Mouse (Mus musculus) E14TG2a.4 (cell line): Measurements from ENCODE around the gene Mad2l1.

Experiments
- CTCF ChIP-seq: conservative IDR thresholded peaks from 2 replicates; pipeline ENCODE4 v1.5.1; 2014; ENCODE audit warnings: low read length
- NANOG ChIP-seq: IDR thresholded peaks from 2 replicates; pipeline ENCODE4 v1.6.1; 2014; ENCODE audit warnings: borderline replicate concordance, low read length, mixed read lengths
- POU5F1 ChIP-seq: IDR thresholded peaks from 2 replicates; pipeline ENCODE4 v1.6.1; 2014; ENCODE audit warnings: low read length, borderline replicate concordance

DNA sequence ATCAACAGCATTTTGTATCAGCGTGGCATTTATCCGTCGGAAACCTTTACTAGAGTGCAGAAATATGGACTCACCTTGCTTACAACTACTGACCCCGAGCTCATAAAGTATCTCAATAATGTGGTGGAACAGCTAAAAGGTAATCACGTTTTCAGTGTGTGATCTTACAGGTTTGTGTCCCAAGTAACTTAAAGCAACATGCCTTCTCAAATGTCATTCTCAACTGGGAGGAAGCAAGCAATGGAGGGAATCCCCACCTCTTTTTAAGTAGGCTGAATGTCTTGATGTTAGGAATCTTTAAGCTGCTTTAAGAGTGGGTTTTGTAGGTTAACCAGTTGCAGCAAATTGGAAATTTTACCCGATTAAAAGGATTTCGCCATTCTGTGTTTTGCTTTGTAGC is 776 bp downstream of the Mad2l1 start:
- TF ChIP-seq CTCF (no peak), NANOG (no peak), POU5F1 (no peak)
